Mouse (Mus musculus) mesoderm, embryonic 11.5 days (tissue): ENCODE results near the gene Prpf4b.
"Not testable (repeated sequence)": the region's sequence is repeated elsewhere in the genome, so short reads cannot be mapped to it uniquely, and the experiment has no call there.

Experiments
- DNase-seq: peaks from one replicate; pipeline ENCODE4 v3.0.0-alpha.2; 2012; ENCODE audit warnings: low read depth, low spot score

Gene Prpf4b

GRCm38 (mm10) chr13:34934931-34935644 lies 60.0 kb downstream of the Prpf4b start:
- no peak for DNase-seq

- DNase-seq: no peak
These were observed 67.3 kb downstream of the Prpf4b start for GRCm38 (mm10) chr13:34942370-34942769.

- not testable (repeated sequence) for DNase-seq
These were observed 76.3 kb downstream of the Prpf4b start for GRCm38 (mm10) chr13:34951437-34951836.
